Mouse (Mus musculus): Measurements from ENCODE around the gene Grin3a.

DNA sequence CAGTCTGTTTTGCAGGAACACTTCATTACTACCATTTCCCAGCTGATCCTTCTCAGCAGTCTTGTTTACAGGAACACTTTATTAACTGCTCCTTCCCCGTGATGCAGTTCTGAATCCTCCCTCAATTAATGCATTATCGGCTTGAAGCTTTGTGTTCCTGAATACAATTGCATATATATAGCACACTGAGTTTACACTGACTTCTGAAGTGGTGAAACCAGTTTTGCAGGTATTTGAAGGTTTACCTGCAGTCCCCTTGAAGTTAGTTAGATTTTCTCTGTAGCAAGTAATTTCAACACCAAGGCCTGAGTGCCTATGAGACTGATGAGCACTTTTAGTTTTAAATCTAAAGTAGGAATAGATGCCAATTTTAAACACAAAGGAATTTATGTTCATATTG lies 223.3 kb downstream of the Grin3a start:
- no peak for TF ChIP-seq POLR2A (IDR thresholded peaks at IDR 0.05; ENCODE audit: control insufficient read depth, low read depth, low read length)
- no peak for TF ChIP-seq CTCF (IDR thresholded peaks at IDR 0.05; ENCODE audit: control insufficient read depth, insufficient read depth, insufficient replicate concordance, low read depth, low read length)
